Mouse (Mus musculus): ENCODE measurements around the gene Ly6g6f. TPM values are rescaled to one million over a fixed set of nuclear protein-coding genes. Genes with fewer than 3 reads are reported as not detected.

The Ly6g6f gene
- polyA plus RNA-seq, 1 experiment from 2014 or later = 0.23 TPM

DNA sequence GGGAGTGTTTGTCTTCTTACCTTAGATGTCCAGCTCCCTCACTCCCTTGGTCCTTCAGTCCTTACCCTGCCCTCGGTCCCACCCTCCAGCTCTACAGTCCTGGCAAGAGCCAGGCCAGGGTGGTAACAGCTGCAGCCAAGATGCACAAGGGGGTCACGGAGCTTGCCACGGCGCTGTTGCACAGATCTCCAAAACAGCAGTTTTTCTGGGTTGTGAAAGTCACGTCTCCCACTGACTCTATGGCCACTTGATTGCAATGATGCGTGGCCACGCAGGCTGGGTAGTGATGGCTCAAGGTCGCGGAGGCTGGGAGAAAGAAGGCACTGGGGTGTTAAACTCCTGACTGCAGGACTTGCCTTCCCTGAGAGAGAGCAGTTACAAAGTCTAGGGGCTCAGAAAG lies 14.0 kb downstream of the Ly6g6f start:
- H3K4me3 ChIP-seq (ENCODE audit: low read length) = no peak overlapping the region
- no peaks in the 10 kb centered on the region; the same call in 1 of the 2 replicates for H3K27me3 ChIP-seq (replicated peaks; ENCODE audit: control insufficient read depth, insufficient read depth, low read length)
- H3K4me2 ChIP-seq (ENCODE audit: low read depth, low read length) = no peak overlapping the region
- H3K9me3 ChIP-seq (ENCODE audit: control insufficient read depth, low read length) = no peaks in the 10 kb centered on the region
- H3K4me1 ChIP-seq (ENCODE audit: control insufficient read depth, insufficient read depth, low read length) = peaks cover 8% of the 10 kb centered on the region
- no peak overlapping the region for H3K9ac ChIP-seq (ENCODE audit: low read depth, low read length)
- ATAC-seq = no peak
- 75% methylated on average over 9 of the region's 9 CpGs for WGBS
- no peak overlapping the region for H3K27ac ChIP-seq (ENCODE audit: low read length)
- no peaks in the 10 kb centered on the region for H3K36me3 ChIP-seq (ENCODE audit: control insufficient read depth, insufficient read depth, low read length)

DNA sequence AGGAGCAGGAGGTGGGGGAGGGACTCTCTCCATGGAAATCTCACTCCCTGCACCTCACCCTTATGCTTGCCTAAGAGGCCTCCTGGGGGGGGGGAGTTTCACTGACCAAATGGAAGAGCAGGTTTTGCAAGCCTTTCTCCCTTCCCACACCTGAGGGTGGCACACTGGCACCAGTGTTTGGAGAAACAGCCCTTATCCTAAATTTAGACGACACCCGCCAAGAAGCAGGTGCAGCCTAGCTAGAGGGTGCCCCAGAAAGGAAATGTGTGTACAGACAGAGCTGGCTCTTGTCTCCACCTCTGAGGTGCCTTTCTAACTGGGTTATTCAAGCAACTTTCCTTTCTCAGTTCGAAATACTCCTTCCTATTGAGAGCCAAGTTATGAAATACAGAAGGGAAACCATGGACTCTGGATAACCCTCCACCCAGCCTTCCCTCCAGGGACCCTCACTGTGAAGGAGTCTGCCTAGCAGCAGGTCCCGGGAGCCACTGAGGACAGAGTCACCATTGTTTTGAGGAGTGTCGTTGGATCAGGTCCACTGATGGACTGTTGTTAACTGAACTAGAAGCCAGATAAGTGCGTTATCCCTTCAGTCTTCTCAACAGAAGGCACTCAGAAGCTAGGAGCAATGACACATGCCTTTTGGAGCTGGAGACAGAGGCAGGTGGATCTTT lies 14.7 kb downstream of the Ly6g6f start:
- H3K9me3 ChIP-seq (ENCODE audit: control insufficient read depth, low read length) = no peaks in the 10 kb centered on the region
- H3K4me3 ChIP-seq (ENCODE audit: low read length) = no peak overlapping the region
- H3K36me3 ChIP-seq (ENCODE audit: control insufficient read depth, insufficient read depth, low read length) = no peaks in the 10 kb centered on the region
- ATAC-seq = no peak
- no peak overlapping the region for H3K4me2 ChIP-seq (ENCODE audit: low read depth, low read length)
- H3K4me1 ChIP-seq (ENCODE audit: control insufficient read depth, insufficient read depth, low read length) = peaks cover 5% of the 10 kb centered on the region
- H3K27me3 ChIP-seq (replicated peaks; ENCODE audit: control insufficient read depth, insufficient read depth, low read length) = no peaks in the 10 kb centered on the region; the same call in 1 of the 2 replicates
- H3K27ac ChIP-seq (ENCODE audit: low read length) = no peak overlapping the region
- H3K9ac ChIP-seq (ENCODE audit: low read depth, low read length) = no peak overlapping the region
- 48% methylated on average over 6 of the region's 6 CpGs for WGBS

DNA sequence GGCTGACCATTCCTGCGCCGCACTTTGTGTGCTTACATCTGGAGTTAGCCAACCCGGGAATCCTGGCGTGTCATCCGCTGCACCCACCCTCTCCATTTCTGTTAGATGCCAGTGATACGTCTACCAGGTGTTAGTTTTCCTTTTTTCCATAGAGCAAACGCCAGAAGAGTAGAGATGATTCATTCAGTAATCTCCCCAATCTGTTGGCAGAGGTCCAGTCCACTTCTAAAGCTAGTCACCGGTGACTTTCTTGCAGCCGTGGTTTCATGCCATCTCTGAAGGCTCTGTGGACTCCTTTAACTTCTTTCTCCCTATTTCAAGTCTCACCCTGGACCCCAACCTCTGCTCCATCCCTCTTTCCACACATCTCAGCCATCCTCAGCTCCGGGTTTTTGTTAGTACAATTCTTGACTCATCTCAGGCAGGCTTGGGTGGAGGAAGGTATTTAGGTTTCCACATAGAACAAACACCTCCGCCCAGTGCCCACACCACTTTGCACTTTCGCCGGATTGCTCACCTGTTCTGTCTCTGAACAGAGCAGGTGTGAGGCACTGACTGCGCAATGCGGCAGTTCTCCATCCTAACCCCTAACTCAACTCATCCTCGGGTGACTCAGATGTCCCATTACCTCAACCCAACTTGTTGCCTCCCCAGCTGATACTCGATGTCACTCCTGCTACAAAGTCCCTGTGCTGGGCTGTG lies 17.0 kb downstream of the Ly6g6f start:
- Histone ChIP-seq H3K27me3 (replicated peaks; ENCODE audit: control insufficient read depth, insufficient read depth, low read length) (no peaks in the 10 kb centered on the region; the same call in 1 of the 2 replicates), H3K36me3 (ENCODE audit: control insufficient read depth, insufficient read depth, low read length) (no peaks in the 10 kb centered on the region), H3K9me3 (ENCODE audit: control insufficient read depth, low read length) (no peaks in the 10 kb centered on the region), H3K4me1 (ENCODE audit: control insufficient read depth, insufficient read depth, low read length) (peaks cover 16% of the 10 kb centered on the region), H3K4me3 (ENCODE audit: low read length) (no peak overlapping the region), H3K4me2 (ENCODE audit: low read depth, low read length) (no peak overlapping the region), H3K9ac (ENCODE audit: low read depth, low read length) (no peak overlapping the region), H3K27ac (ENCODE audit: low read length) (no peak overlapping the region)
- no peak for ATAC-seq
- WGBS = 77% methylated on average over 17 of the region's 17 CpGs

DNA sequence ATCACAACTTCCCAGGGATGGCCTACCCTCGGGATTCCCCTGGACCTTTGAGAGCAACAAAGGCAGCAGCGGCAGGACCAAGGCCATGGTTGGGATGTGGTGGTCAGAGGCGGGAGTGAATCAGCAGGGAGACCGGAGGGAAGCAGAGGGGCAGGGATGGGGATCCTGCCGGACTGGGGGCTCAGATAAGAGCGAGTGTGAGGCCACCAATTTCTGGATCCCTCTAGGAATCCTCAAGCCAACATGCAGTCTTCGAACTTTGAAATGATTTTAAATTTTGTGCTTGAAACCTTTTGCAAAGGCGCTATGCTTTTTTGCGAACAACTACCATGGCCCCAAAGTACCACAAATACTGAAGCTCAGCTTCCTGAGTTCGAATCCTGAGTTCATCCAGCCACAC lies 19.3 kb downstream of the Ly6g6f start, which contains the start of gene Mpig6b:
Mpig6b (minus strand) TSS at position 101 of the 400 bp plus-strand sequence.
- H3K27me3 ChIP-seq (replicated peaks; ENCODE audit: control insufficient read depth, insufficient read depth, low read length) = no peaks in the 10 kb centered on the region; the same call in 1 of the 2 replicates
- H3K4me1 ChIP-seq (ENCODE audit: control insufficient read depth, insufficient read depth, low read length) = peaks cover 23% of the 10 kb centered on the region
- H3K36me3 ChIP-seq (ENCODE audit: control insufficient read depth, insufficient read depth, low read length) = no peaks in the 10 kb centered on the region
- H3K27ac ChIP-seq (ENCODE audit: low read length) = peak within 1 kb of the TSS; percentile 79
- peak within 1 kb of the TSS; percentile 59 for H3K9ac ChIP-seq (ENCODE audit: low read depth, low read length)
- peak within 1 kb of the TSS; percentile 50 for H3K4me3 ChIP-seq (ENCODE audit: low read length)
- 63% methylated on average over 10 of the region's 10 CpGs for WGBS
- H3K9me3 ChIP-seq (ENCODE audit: control insufficient read depth, low read length) = no peaks in the 10 kb centered on the region
- ATAC-seq = no peak
- peak within 1 kb of the TSS; percentile 69 for H3K4me2 ChIP-seq (ENCODE audit: low read depth, low read length)

DNA sequence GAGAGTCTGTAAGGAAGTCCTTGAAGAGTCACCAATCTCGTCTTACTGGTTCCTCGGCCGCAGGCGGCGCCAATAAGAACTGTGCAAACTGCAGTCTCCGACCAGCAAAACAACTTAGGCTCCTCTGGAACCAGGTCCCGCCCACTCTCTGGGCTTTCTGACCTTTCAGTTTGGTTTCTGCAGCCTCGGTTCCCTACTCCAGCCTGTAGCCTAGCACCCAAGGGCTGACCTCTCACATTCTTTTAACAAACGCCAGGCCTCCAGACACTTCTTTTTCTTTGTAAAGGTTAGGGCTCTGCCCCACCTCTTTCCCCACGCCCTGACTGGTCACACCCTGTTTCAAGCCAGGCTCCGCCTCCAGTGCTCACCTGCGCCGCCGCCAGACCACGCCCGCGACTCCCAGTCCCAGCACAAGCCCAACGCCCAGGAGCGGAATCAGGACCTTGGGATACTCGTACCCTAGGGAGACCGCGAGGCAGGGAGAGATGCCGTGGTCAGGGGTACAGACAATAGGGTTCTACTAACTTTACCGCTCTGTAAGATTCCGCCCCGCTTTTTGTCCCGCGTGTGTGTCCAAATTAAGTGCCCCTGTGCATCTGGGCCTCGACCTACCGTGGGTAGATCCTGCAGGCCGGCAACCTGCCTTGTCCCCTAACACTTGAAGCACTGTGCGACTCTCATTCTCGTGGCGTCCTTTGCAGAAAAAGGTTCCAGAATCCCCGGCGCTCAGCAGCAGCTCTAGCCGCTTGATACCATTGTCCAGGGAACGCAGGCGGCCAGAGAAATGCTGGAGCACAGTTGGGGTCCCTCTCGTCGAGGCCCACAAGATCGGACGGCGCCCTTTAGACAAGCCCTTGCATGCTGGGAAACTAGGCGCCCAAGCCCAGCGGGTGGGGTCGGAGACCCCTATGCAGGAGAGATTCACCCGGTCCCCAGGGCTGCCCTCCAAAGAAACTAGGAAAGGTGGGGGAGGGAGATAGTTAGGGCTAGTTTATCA lies 20.2 kb downstream of the Ly6g6f start, which contains the start of gene Ly6g6c:
Ly6g6c (plus strand) TSS at position 438 of the 997 bp plus-strand sequence.
- WGBS = 4% methylated on average over 48 of the region's 48 CpGs
- Histone ChIP-seq H3K9me3 (ENCODE audit: control insufficient read depth, low read length) (no peaks in the 10 kb centered on the region), H3K36me3 (ENCODE audit: control insufficient read depth, insufficient read depth, low read length) (no peaks in the 10 kb centered on the region), H3K4me2 (ENCODE audit: low read depth, low read length) (peak within 1 kb of the TSS; percentile 69), H3K4me1 (ENCODE audit: control insufficient read depth, insufficient read depth, low read length) (peaks cover 29% of the 10 kb centered on the region), H3K27ac (ENCODE audit: low read length) (peak within 1 kb of the TSS; percentile 79), H3K4me3 (ENCODE audit: low read length) (peak within 1 kb of the TSS; percentile 50), H3K9ac (ENCODE audit: low read depth, low read length) (peak within 1 kb of the TSS; percentile 59), H3K27me3 (replicated peaks; ENCODE audit: control insufficient read depth, insufficient read depth, low read length) (no peaks in the 10 kb centered on the region; the same call in 1 of the 2 replicates)
- peak; percentile 90 for ATAC-seq

DNA sequence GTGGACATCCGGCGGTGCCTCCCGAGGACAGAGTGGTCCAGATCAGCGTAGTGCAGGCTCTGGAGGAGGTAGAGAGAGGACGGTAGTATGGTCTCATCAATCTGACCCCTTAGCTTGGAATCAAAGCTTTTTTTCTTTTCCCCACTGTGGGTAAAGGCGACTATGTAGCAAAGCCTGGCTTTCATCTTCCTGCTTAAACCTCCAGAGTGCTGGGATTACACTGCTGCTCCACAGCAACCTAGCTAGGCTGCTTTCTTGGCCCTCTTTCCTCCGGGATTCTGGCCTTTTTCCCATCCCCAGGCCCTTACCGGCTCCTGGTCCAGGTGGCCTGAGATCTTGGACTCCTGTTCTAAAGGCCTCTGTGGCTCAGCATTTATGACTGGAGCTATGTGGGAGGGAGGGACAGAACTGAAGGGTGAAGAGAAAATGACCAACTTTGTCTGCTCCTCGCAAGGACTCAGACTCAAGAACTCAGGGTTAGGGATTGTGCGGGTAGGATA lies 21.0 kb downstream of the Ly6g6f start:
- peak; percentile 19 for ATAC-seq
- Histone ChIP-seq H3K4me3 (ENCODE audit: low read length) (peak overlapping the region; percentile 50), H3K9me3 (ENCODE audit: control insufficient read depth, low read length) (no peaks in the 10 kb centered on the region), H3K4me1 (ENCODE audit: control insufficient read depth, insufficient read depth, low read length) (peaks cover 33% of the 10 kb centered on the region), H3K27me3 (replicated peaks; ENCODE audit: control insufficient read depth, insufficient read depth, low read length) (no peaks in the 10 kb centered on the region; the same call in 1 of the 2 replicates), H3K27ac (ENCODE audit: low read length) (peak overlapping the region; percentile 79), H3K9ac (ENCODE audit: low read depth, low read length) (peak overlapping the region; percentile 59; the same call in 1 of the 2 replicates), H3K36me3 (ENCODE audit: control insufficient read depth, insufficient read depth, low read length) (no peaks in the 10 kb centered on the region), H3K4me2 (ENCODE audit: low read depth, low read length) (peak overlapping the region; percentile 69)
- WGBS = 26% methylated on average over 10 of the region's 10 CpGs

DNA sequence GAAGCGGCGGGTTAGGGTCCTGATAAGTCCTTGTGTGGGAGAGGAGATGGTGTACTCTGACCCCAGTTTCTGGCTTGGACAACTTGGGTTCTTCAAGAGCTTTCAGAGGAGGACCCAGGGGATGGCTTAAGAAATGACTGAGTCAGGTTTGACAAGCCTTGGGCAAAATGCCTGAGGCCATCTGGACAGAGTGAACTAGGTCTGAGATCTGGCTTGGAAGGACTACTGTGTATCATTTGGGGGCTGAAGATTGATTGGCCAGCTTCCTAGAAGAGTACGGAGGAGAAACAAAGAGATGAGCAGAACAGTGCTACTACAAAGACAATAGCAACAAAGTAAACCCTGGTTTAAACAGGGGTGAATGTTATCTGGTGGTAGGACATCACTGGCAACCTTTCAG lies 21.9 kb downstream of the Ly6g6f start:
- no peak overlapping the region for H3K27ac ChIP-seq (ENCODE audit: low read length)
- ATAC-seq = no peak
- WGBS = 84% methylated on average over 3 of the region's 3 CpGs
- no peak overlapping the region for H3K4me3 ChIP-seq (ENCODE audit: low read length)
- H3K27me3 ChIP-seq (replicated peaks; ENCODE audit: control insufficient read depth, insufficient read depth, low read length) = no peaks in the 10 kb centered on the region
- H3K36me3 ChIP-seq (ENCODE audit: control insufficient read depth, insufficient read depth, low read length) = no peaks in the 10 kb centered on the region
- H3K4me1 ChIP-seq (ENCODE audit: control insufficient read depth, insufficient read depth, low read length) = peaks cover 35% of the 10 kb centered on the region
- H3K9me3 ChIP-seq (ENCODE audit: control insufficient read depth, low read length) = no peaks in the 10 kb centered on the region
- no peak overlapping the region for H3K4me2 ChIP-seq (ENCODE audit: low read depth, low read length)
- no peak overlapping the region for H3K9ac ChIP-seq (ENCODE audit: low read depth, low read length)

DNA sequence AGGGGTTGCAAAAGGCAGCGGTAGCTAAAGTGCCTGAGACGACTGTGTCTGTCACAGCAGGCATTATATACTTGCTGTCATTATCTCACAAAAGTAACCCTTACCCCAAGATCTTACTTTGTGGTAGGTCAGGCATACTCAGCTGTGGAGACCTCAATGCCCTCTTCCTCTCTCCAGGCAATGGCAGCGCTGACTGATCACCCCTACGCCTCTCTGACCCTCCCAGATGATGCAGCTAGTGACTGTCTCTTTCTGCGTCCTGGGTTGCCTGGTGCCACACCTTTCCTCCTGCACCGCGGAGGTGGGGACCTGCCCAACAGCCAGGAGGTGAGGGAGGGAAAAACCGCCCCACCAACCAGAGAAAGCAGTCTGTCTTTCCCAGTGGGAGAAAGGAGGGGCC lies 24.1 kb downstream of the Ly6g6f start:
- 75% methylated on average over 8 of the region's 8 CpGs for WGBS
- H3K4me1 ChIP-seq (ENCODE audit: control insufficient read depth, insufficient read depth, low read length) = peaks cover 38% of the 10 kb centered on the region
- ATAC-seq = no peak
- H3K36me3 ChIP-seq (ENCODE audit: control insufficient read depth, insufficient read depth, low read length) = peaks cover 9% of the 10 kb centered on the region
- no peaks in the 10 kb centered on the region for H3K9me3 ChIP-seq (ENCODE audit: control insufficient read depth, low read length)
- H3K9ac ChIP-seq (ENCODE audit: low read depth, low read length) = no peak overlapping the region; the same call in 1 of the 2 replicates
- H3K4me3 ChIP-seq (ENCODE audit: low read length) = no peak overlapping the region
- H3K4me2 ChIP-seq (ENCODE audit: low read depth, low read length) = no peak overlapping the region
- no peaks in the 10 kb centered on the region for H3K27me3 ChIP-seq (replicated peaks; ENCODE audit: control insufficient read depth, insufficient read depth, low read length)
- no peak overlapping the region for H3K27ac ChIP-seq (ENCODE audit: low read length)
